Mouse (Mus musculus): ENCODE results near the gene Adad2. TPM values are rescaled to one million over a fixed set of nuclear protein-coding genes. Genes with fewer than 3 reads are reported as not detected.

The Adad2 gene
- polyA plus RNA-seq, 1 experiment = 54.3 TPM

DNA sequence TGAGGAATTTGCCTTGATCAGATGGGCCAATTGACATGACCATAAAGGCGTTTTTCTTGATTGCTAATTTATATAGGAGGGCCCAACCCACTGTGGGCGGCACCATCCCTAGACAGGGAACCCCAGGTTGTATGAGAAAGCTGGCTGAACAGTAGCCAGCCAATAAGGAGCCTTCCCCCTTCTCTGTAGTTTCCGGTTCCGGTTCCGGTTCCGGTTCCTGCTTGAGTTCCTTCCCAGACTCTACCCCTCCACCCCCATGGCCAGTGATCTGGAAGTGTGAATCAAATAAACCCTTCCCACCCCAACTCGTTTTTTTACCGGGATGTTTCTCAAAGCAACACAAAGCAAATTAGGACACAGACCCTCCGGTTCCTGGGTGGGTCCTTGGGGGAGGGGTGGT, 19.7 kb downstream of the Adad2 start:
- Histone ChIP-seq H3K4me1 (ENCODE audit: control insufficient read depth, insufficient read depth, low read length) (peaks cover 14% of the 10 kb centered on the region), H3K27ac (ENCODE audit: control insufficient read depth, insufficient read depth, low read depth, low read length) (no peak overlapping the region), H3K27me3 (ENCODE audit: control insufficient read depth, insufficient read depth, low read length) (no peaks in the 10 kb centered on the region)

GRCm38 (mm10) chr8:119632909-119633308, 20.4 kb downstream of the Adad2 start:
- Histone ChIP-seq H3K4me1 (ENCODE audit: control insufficient read depth, insufficient read depth, low read length) (peaks cover 14% of the 10 kb centered on the region), H3K27ac (ENCODE audit: control insufficient read depth, insufficient read depth, low read depth, low read length) (no peak overlapping the region), H3K27me3 (ENCODE audit: control insufficient read depth, insufficient read depth, low read length) (no peaks in the 10 kb centered on the region), H3K4me3 (ENCODE audit: control insufficient read depth, low read depth, low read length) (peak overlapping the region; percentile 10), H3K36me3 (ENCODE audit: control insufficient read depth, insufficient read depth, low read length) (no peaks in the 10 kb centered on the region)
- TF ChIP-seq CTCF (IDR thresholded peaks at IDR 0.05; ENCODE audit: control insufficient read depth, insufficient read depth, insufficient replicate concordance, low read depth, low read length) = no peak
- TF ChIP-seq POLR2A (IDR thresholded peaks at IDR 0.05; ENCODE audit: control insufficient read depth, low read depth, low read length) = no peak

More for the DNA sequence above, 19.7 kb downstream of the Adad2 start:
- no peaks in the 10 kb centered on the region for H3K36me3 ChIP-seq (ENCODE audit: control insufficient read depth, insufficient read depth, low read length)
- TF ChIP-seq POLR2A (IDR thresholded peaks at IDR 0.05; ENCODE audit: control insufficient read depth, low read depth, low read length) = no peak
- TF ChIP-seq CTCF (IDR thresholded peaks at IDR 0.05; ENCODE audit: control insufficient read depth, insufficient read depth, insufficient replicate concordance, low read depth, low read length) = no peak
- peak overlapping the region; percentile 10; the same call in 1 of the 2 replicates for H3K4me3 ChIP-seq (ENCODE audit: control insufficient read depth, low read depth, low read length)

DNA sequence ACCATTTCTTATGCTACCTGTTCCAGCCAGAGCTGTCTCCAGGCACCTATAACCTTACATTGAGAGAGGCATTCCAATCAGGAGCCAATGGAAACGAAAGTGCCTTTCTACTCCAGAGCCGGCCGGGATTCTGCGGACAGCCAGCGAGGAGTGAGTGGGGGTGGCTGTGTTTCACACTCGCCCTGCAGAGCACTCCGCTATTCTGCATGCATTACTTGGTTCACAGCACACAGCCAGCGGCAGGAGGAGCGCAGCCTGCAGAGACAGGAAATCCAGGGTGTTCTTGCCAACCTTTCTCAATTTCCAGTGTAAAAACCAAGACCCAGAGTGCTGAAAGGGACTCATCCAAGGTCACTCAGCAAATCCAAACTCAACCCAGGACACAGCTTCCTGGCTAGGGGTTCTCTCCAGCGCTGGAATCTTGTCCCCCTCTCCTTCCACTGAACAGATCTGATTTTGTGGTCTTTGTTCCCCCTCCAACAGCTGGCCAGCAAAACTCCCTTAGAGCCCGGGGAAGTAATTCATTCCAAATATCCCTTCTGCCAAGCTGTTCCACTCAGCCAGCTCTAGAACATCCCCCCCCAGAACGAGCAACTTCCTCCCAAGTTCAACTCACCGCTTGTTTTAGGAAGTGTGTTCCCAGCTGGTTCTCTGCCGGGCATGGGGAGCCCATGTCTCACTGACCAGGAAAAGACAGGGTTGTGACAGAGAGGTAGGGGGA, 22.2 kb downstream of the Adad2 start:
- Histone ChIP-seq H3K27me3 (ENCODE audit: control insufficient read depth, insufficient read depth, low read length) (no peaks in the 10 kb centered on the region), H3K36me3 (ENCODE audit: control insufficient read depth, insufficient read depth, low read length) (no peaks in the 10 kb centered on the region), H3K27ac (ENCODE audit: control insufficient read depth, insufficient read depth, low read depth, low read length) (no peak overlapping the region), H3K4me1 (ENCODE audit: control insufficient read depth, insufficient read depth, low read length) (peaks cover 14% of the 10 kb centered on the region), H3K4me3 (ENCODE audit: control insufficient read depth, low read depth, low read length) (no peak overlapping the region)
- TF ChIP-seq CTCF (IDR thresholded peaks at IDR 0.05; ENCODE audit: control insufficient read depth, insufficient read depth, insufficient replicate concordance, low read depth, low read length) (no peak), POLR2A (IDR thresholded peaks at IDR 0.05; ENCODE audit: control insufficient read depth, low read depth, low read length) (peak; percentile 31; the same call in 1 of the 2 replicates)

- H3K27ac ChIP-seq (ENCODE audit: control insufficient read depth, insufficient read depth, low read depth, low read length) = peak within 1 kb of the TSS; percentile 39; the same call in 1 of the 2 replicates
- TF ChIP-seq POLR2A (IDR thresholded peaks at IDR 0.05; ENCODE audit: control insufficient read depth, low read depth, low read length) (no peak), CTCF (IDR thresholded peaks at IDR 0.05; ENCODE audit: control insufficient read depth, insufficient read depth, insufficient replicate concordance, low read depth, low read length) (no peak)
- H3K27me3 ChIP-seq (ENCODE audit: control insufficient read depth, insufficient read depth, low read length) = no peaks in the 10 kb centered on the region
- peaks cover 14% of the 10 kb centered on the region for H3K4me1 ChIP-seq (ENCODE audit: control insufficient read depth, insufficient read depth, low read length)
- H3K4me3 ChIP-seq (ENCODE audit: control insufficient read depth, low read depth, low read length) = no peak within 1 kb of the TSS
- no peaks in the 10 kb centered on the region for H3K36me3 ChIP-seq (ENCODE audit: control insufficient read depth, insufficient read depth, low read length)
Observed at GRCm38 (mm10) chr8:119635378-119635777, 22.8 kb downstream of the Adad2 start, which contains the start of gene Kcng4. Gene Kcng4 (minus strand): TSS chr8:119635680.

- H3K27me3 ChIP-seq (ENCODE audit: control insufficient read depth, insufficient read depth, low read length) = no peaks in the 10 kb centered on the region
- no peak overlapping the region for H3K4me3 ChIP-seq (ENCODE audit: control insufficient read depth, low read depth, low read length)
- H3K4me1 ChIP-seq (ENCODE audit: control insufficient read depth, insufficient read depth, low read length) = peaks cover 14% of the 10 kb centered on the region
- H3K36me3 ChIP-seq (ENCODE audit: control insufficient read depth, insufficient read depth, low read length) = no peaks in the 10 kb centered on the region
- TF ChIP-seq CTCF (IDR thresholded peaks at IDR 0.05; ENCODE audit: control insufficient read depth, insufficient read depth, insufficient replicate concordance, low read depth, low read length) (no peak), POLR2A (IDR thresholded peaks at IDR 0.05; ENCODE audit: control insufficient read depth, low read depth, low read length) (no peak)
- H3K27ac ChIP-seq (ENCODE audit: control insufficient read depth, insufficient read depth, low read depth, low read length) = no peak overlapping the region
Observed at GRCm38 (mm10) chr8:119635958-119636357, 23.4 kb downstream of the Adad2 start.

DNA sequence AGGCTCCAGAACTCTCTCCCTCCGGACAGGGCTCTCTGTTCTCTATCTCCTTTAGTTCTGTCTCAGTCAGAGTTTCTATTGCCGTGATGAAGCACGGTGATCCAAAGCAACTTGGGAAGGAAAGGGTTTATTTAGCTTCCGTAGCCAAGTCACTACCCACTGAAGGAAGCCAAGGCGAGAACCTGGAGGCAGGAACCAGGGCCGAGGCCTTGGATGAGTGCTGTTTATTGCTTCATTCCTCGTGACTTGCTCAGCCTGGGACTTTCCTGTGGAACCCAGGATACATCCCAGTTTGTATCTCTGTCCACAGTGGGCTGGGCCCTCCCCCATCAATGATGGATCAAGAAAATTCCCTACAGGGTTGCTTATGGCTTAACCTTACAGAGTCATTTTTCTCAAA, 24.2 kb downstream of the Adad2 start:
- TF ChIP-seq POLR2A (IDR thresholded peaks at IDR 0.05; ENCODE audit: control insufficient read depth, low read depth, low read length) (no peak), CTCF (IDR thresholded peaks at IDR 0.05; ENCODE audit: control insufficient read depth, insufficient read depth, insufficient replicate concordance, low read depth, low read length) (no peak)
- H3K4me3 ChIP-seq (ENCODE audit: control insufficient read depth, low read depth, low read length) = no peak overlapping the region
- peak overlapping the region; percentile 15; the same call in 1 of the 2 replicates for H3K27ac ChIP-seq (ENCODE audit: control insufficient read depth, insufficient read depth, low read depth, low read length)
- H3K4me1 ChIP-seq (ENCODE audit: control insufficient read depth, insufficient read depth, low read length) = peaks cover 14% of the 10 kb centered on the region
- H3K27me3 ChIP-seq (ENCODE audit: control insufficient read depth, insufficient read depth, low read length) = no peaks in the 10 kb centered on the region
- H3K36me3 ChIP-seq (ENCODE audit: control insufficient read depth, insufficient read depth, low read length) = no peaks in the 10 kb centered on the region

DNA sequence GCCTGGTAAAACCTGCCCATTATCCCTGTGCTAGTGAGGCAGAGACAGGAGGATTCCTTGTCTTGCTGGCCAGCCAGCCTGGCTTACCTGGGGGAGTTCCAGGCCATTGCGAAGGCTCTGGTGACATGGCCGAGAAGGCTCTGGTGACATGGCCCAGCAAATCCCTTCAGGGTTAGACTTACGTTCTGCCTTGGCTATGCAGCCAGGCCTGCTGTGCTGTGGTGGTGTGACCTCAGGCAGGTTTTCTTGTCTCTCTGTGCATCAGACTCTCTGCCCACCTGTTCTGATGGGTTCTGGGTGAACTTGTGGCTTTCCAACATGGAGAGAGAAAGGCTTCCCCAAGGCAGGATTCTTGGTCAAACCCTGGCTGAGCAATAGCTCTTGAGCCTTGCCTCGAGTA, 24.8 kb downstream of the Adad2 start:
- H3K4me3 ChIP-seq (ENCODE audit: control insufficient read depth, low read depth, low read length) = no peak overlapping the region
- TF ChIP-seq CTCF (IDR thresholded peaks at IDR 0.05; ENCODE audit: control insufficient read depth, insufficient read depth, insufficient replicate concordance, low read depth, low read length) = no peak
- TF ChIP-seq POLR2A (IDR thresholded peaks at IDR 0.05; ENCODE audit: control insufficient read depth, low read depth, low read length) = no peak
- no peaks in the 10 kb centered on the region for H3K27me3 ChIP-seq (ENCODE audit: control insufficient read depth, insufficient read depth, low read length)
- H3K27ac ChIP-seq (ENCODE audit: control insufficient read depth, insufficient read depth, low read depth, low read length) = peak overlapping the region; percentile 58
- H3K36me3 ChIP-seq (ENCODE audit: control insufficient read depth, insufficient read depth, low read length) = no peaks in the 10 kb centered on the region
- peaks cover 11% of the 10 kb centered on the region for H3K4me1 ChIP-seq (ENCODE audit: control insufficient read depth, insufficient read depth, low read length)
